Mouse (Mus musculus) adrenal gland, adult 10 weeks (tissue): ENCODE data around the gene Adk. TPM values are rescaled to one million over a fixed set of nuclear protein-coding genes. Genes with fewer than 3 reads are reported as not detected.

Experiments
- polyA plus RNA-seq: library from polyadenylated mRNA; stranded (reverse); fragments of 350-450 nt; fragmentation: Illumina TruSeq; extraction: RNeasy Lipid Tissue Mini Kit (QIAGEN cat#74804); gene quantifications from one replicate; pipeline ENCODE4 v1.2.3, GENCODE M21; 2014; ENCODE audit warnings: low read depth, low replicate concordance

Gene Adk
- polyA plus RNA-seq, result 271 TPM

DNA sequence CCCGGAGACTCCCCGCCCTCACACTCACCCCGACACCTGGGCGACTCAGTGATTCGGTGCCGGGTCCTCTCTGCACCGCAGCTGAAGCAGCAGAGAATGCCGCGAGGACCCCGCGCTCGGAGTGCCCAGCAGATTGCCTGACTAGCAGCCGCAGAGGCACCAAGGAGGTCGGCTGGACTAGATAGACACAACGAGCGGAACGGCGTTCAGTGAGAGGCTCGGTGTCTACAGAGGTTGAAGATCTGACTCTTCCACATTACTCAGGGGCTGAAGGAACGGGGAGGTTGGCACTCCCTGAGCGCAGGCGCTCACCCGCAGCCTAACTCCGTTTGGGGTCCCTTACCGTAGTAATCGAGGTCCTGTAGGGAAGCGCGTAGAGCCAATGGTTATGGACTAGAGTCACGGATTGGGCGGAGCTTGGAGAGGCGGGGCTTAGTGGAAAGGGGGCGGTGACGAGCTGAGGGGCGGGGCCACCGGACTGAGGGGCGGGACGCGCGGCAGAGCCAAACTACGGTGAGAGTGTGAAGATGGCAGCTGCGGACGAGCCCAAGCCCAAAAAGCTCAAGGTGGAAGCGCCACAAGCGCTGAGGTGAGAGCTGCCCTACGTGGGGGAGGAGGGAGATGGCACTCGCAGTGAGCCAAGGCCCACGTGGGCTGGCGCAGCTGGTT lies at the start of gene Adk, which contains the start of gene Ap3m1:
Adk (plus strand) TSS at position 463 of the 669 bp plus-strand sequence.
Ap3m1 (minus strand) TSS at position 397 of the 669 bp plus-strand sequence.

DNA sequence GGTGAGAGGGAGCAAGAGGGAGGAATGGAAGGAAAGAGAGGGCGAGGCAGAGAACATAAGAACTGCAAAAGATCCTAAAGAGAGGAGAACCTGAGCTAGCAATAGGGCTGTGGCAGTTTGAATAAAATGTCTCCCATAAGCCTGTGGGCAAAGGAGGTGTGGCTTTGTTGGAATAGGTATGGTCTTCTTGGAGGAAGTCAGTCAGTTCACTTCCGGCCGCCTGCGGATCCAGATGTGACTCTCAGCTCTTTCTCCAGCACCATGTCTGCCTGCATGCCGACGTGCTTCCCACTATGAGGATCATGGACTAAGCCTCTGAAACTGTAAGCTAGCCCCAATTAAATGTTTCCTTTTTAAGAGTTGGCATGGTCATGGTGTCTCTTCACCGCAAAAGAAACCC lies 428.9 kb downstream of the Adk start, which contains the start of gene Kat6b:
Kat6b (plus strand) TSS at position 204 of the 400 bp plus-strand sequence.

Other genes starting within 250 kb of the Adk start
- gene Plau, start 215.9 kb upstream of the Adk start, polyA plus RNA-seq, result 15.6 TPM
- gene Vcl, start 123.2 kb upstream of the Adk start, polyA plus RNA-seq, result 131 TPM
- 354 TPM for gene Ap3m1, start 66 bp upstream of the Adk start, polyA plus RNA-seq